Mouse (Mus musculus): ENCODE results near the gene Slc17a8. TPM values are rescaled to one million over a fixed set of nuclear protein-coding genes. Genes with fewer than 3 reads are reported as not detected.

The Slc17a8 gene
- polyA plus RNA-seq (2012; rRNA removed; ENCODE audit: low replicate concordance), result 0.07 TPM in 1 of 2 replicates, not detected in the other

DNA sequence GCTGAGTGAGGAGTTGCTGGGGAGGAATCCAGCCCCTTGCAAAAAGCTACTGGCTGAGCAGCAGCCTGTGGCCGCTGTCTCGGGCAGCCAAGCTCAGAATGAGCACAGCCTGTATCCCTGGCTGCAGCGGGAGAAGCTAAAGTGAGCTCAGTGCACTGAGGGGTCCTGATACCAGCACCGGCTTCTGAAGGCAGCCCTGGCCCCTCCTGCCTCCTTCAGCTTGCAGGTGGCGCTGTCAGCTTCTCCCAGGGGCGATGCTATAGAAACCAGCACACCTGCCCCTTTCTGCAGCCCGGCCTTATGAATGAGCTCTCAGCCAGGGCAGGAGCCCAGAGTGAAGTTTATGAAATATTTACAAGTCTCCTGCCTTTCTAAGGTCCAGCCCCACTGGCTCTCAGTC, at the start of gene Slc17a8:
Slc17a8 (minus strand) TSS at position 125 of the 400 bp plus-strand sequence.

DNA sequence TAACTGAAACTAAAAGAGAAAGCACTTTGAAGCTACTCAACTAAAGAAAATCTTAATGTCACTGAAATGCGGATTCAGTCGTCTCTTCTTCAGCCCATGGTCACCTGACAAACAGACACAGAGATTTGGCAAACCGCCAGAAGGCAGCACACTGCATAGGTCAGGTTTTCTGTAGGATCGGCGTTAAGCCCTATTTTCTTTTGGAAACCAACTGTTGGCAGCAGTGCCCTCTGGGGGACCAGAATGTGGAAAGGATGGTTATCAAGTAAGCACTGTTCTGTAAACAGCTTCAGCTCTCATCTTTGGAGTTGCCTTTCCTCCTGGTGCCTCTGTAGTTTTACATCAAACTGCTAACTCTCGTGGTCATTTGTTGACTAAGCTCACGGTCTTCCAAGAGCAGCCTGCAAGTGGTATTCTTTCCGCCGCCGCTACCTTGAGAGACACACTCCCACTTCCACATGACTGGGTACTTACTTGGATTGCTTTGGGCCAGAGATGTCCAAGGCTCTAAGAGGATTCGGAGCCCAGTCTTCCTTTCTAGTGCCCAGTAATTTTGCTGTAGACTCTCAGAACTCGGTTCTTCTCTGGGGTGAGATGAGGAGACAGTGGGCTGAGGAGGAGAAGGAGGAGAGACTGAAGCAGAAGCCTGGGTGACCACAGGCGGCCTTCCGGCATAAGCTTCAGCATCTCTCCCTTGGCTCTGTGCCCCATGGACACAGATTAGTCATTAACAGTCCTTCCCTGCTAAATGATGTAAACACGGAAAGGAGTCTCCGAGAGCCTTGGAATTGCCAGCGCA, 87.9 kb downstream of the Slc17a8 start, which contains the start of gene Nr1h4:
Nr1h4 (minus strand) TSS at position 657 of the 799 bp plus-strand sequence.

Other genes starting within 250 kb of the Slc17a8 start
- gene Gas2l3, start 177.3 kb downstream of the Slc17a8 start, polyA plus RNA-seq (2012; rRNA removed; ENCODE audit: low replicate concordance), result 0.61 and 1.8 TPM in 2 replicates
- 0.37 and 0.39 TPM in 2 replicates for gene Nr1h4, start 87.7 kb downstream of the Slc17a8 start, polyA plus RNA-seq (2012; rRNA removed; ENCODE audit: low replicate concordance)
- 8.5 and 15.0 TPM in 2 replicates for gene Scyl2, start 65.0 kb upstream of the Slc17a8 start, polyA plus RNA-seq (2012; rRNA removed; ENCODE audit: low replicate concordance)
- gene Actr6, start 111.0 kb upstream of the Slc17a8 start, polyA plus RNA-seq (2012; rRNA removed; ENCODE audit: low replicate concordance), result 1.3 and 2.9 TPM in 2 replicates
- 9.9 and 10.2 TPM in 2 replicates for gene Uhrf1bp1l, start 123.7 kb upstream of the Slc17a8 start, polyA plus RNA-seq (2012; rRNA removed; ENCODE audit: low replicate concordance)

All from mammary gland, adult 2 months (tissue).